Mouse (Mus musculus): ENCODE measurements at regions not wholly inside any gene's neighbourhood (a gene's known extent, or its start where the extent isn't known, plus 50 kb on each side); places are given as distances from the start of the nearest gene placed in this dataset.

- no peak for DNase-seq (ENCODE audit: low read depth)
These were observed 160.5 kb downstream of the Pdha2 start for GRCm38 (mm10) chr3:141051685-141052084.

- DNase-seq (ENCODE audit: low read depth) = no peak
These were observed 197.9 kb downstream of the Pdha2 start for GRCm38 (mm10) chr3:141014262-141014547.

GRCm38 (mm10) chr3:141013521-141014261, 198.5 kb downstream of the Pdha2 start:
- DNase-seq (ENCODE audit: low read depth) = peak; percentile 5

- no peak for DNase-seq (ENCODE audit: low read depth)
These were observed 199.2 kb downstream of the Pdha2 start for GRCm38 (mm10) chr3:141012976-141013375.

- no peak for DNase-seq (ENCODE audit: low read depth)
These were observed 203.4 kb downstream of the Pdha2 start for GRCm38 (mm10) chr3:141008792-141009191.

- no peak for DNase-seq (ENCODE audit: low read depth)
These were observed 206.3 kb downstream of the Pdha2 start for GRCm38 (mm10) chr3:141005885-141006284.

- no peak for DNase-seq (ENCODE audit: low read depth)
These were observed 208.6 kb downstream of the Pdha2 start for GRCm38 (mm10) chr3:141003561-141003960.

- DNase-seq (ENCODE audit: low read depth) = no peak
These were observed 223.9 kb downstream of the Pdha2 start for GRCm38 (mm10) chr3:140988247-140988646.

GRCm38 (mm10) chr3:140973519-140973918, 238.6 kb downstream of the Pdha2 start:
- DNase-seq (ENCODE audit: low read depth) = no peak

- no peak for DNase-seq (ENCODE audit: low read depth)
These were observed 242.0 kb downstream of the Pdha2 start for GRCm38 (mm10) chr3:140969892-140970880.

GRCm38 (mm10) chr3:140968556-140968955, 243.6 kb downstream of the Pdha2 start:
- no peak for DNase-seq (ENCODE audit: low read depth)

- peak; percentile 21 for DNase-seq (ENCODE audit: low read depth)
These were observed 254.5 kb downstream of the Pdha2 start for GRCm38 (mm10) chr3:140957666-140958065.

GRCm38 (mm10) chr3:140952111-140952800, 259.9 kb downstream of the Pdha2 start:
- DNase-seq (ENCODE audit: low read depth) = no peak

- DNase-seq (ENCODE audit: low read depth) = no peak
These were observed 261.1 kb downstream of the Pdha2 start for GRCm38 (mm10) chr3:140951024-140951423.

- no peak for DNase-seq (ENCODE audit: low read depth)
These were observed 262.1 kb downstream of the Pdha2 start for GRCm38 (mm10) chr3:140949880-140950662.

GRCm38 (mm10) chr3:140942450-140942849, 269.7 kb downstream of the Pdha2 start:
- no peak for DNase-seq (ENCODE audit: low read depth)

- DNase-seq (ENCODE audit: low read depth) = no peak
These were observed 270.3 kb downstream of the Pdha2 start for GRCm38 (mm10) chr3:140941898-140942297.

- no peak for DNase-seq (ENCODE audit: low read depth)
These were observed 270.8 kb downstream of the Pdha2 start for GRCm38 (mm10) chr3:140941316-140941715.

GRCm38 (mm10) chr3:140933156-140933555, 279.0 kb downstream of the Pdha2 start:
- DNase-seq (ENCODE audit: low read depth) = no peak

- no peak for DNase-seq (ENCODE audit: low read depth)
These were observed 285.5 kb downstream of the Pdha2 start for GRCm38 (mm10) chr3:140926689-140927088.

GRCm38 (mm10) chr3:140876201-140876895, 335.8 kb downstream of the Pdha2 start:
- DNase-seq (ENCODE audit: low read depth) = no peak

All from fibroblast of lung, adult 2 months (primary cell).